Mouse (Mus musculus) embryonic facial prominence, embryonic 15.5 days (tissue): Measurements from ENCODE around the gene Doc2a. TPM values are rescaled to one million over a fixed set of nuclear protein-coding genes. Genes with fewer than 3 reads are reported as not detected.

Experiments used
- ATAC-seq: fragments of 200-750 bp; cut with Nextera tagmentation; 2 replicates; pipeline ENCODE4 v1.8.0; 2017; ENCODE audit warnings: low read depth, moderate TSS enrichment; ENCODE audit not compliant: insufficient number of reproducible peaks, low FRiP score, low TSS enrichment
- H3K27ac ChIP-seq: fragments of 300-500 bp; sonication (generic); replicated peaks from 2 replicates; pipeline ENCODE4 v1.5.1; 2015; ENCODE audit warnings: mild to moderate bottlenecking, inconsistent platforms
- H3K27me3 ChIP-seq: fragments of 300-500 bp; sonication (generic); 2 replicates; pipeline ENCODE4 v1.6.1; 2015; ENCODE audit warnings: inconsistent platforms
- H3K36me3 ChIP-seq: fragments of 300-500 bp; sonication (generic); 2 replicates; pipeline ENCODE4 v1.6.1; 2015; ENCODE audit warnings: mild to moderate bottlenecking, inconsistent platforms
- H3K4me1 ChIP-seq: fragments of 300-500 bp; sonication (generic); 2 replicates; pipeline ENCODE4 v1.6.1; 2015; ENCODE audit warnings: inconsistent platforms
- H3K4me2 ChIP-seq: fragments of 300-500 bp; sonication (generic); replicated peaks from 2 replicates; pipeline ENCODE4 v1.6.1; 2015; ENCODE audit warnings: mild to moderate bottlenecking, inconsistent platforms
- H3K4me3 ChIP-seq: fragments of 300-500 bp; sonication (generic); replicated peaks from 2 replicates; pipeline ENCODE4 v1.5.1; 2015; ENCODE audit warnings: mild to moderate bottlenecking, inconsistent platforms
- H3K9ac ChIP-seq: fragments of 300-500 bp; sonication (generic); 2 replicates; pipeline ENCODE4 v1.6.1; 2015; ENCODE audit warnings: inconsistent platforms
- H3K9me3 ChIP-seq: fragments of 300-500 bp; sonication (generic); replicated peaks from 2 replicates; pipeline ENCODE4 v1.6.1; 2016; ENCODE audit warnings: inconsistent platforms
- WGBS: fragments of 180-500 bp; shearing (Covaris S2); methylation state at CpG from one replicate; pipeline ENCODE4 v1.1.7; 2015; 5-methylcytosine and 5-hydroxymethylcytosine counted together
- polyA plus RNA-seq: library from polyadenylated mRNA; unstranded; fragments of >200 nt; fragmentation: Nextera tagmentation; extraction: Ambion mirVana; gene quantifications from 2 replicates; pipeline ENCODE4 v1.2.1, GENCODE M21; 2015

Gene Doc2a
- polyA plus RNA-seq, 1 experiment from 2014 or later = 1.6 TPM

- 16% methylated on average over 8 of the region's 8 CpGs for WGBS
- Histone ChIP-seq H3K27me3 (peaks cover 44% of the 10 kb centered on the region), H3K4me1 (peaks cover 13% of the 10 kb centered on the region), H3K9ac (no peak overlapping the region), H3K36me3 (no peaks in the 10 kb centered on the region), H3K9me3 (no peaks in the 10 kb centered on the region), H3K27ac (no peak overlapping the region), H3K4me3 (no peak overlapping the region), H3K4me2 (no peak overlapping the region)
- ATAC-seq = no peak
Measured at GRCm38 (mm10) chr7:126825403-126825802, 21.8 kb upstream of the Doc2a start.

GRCm38 (mm10) chr7:126825952-126826351 lies 21.3 kb upstream of the Doc2a start:
- H3K4me2 ChIP-seq = no peak overlapping the region
- no peak overlapping the region for H3K9ac ChIP-seq
- H3K36me3 ChIP-seq = no peaks in the 10 kb centered on the region
- H3K4me1 ChIP-seq = peaks cover 13% of the 10 kb centered on the region
- no peak for ATAC-seq
- peaks cover 44% of the 10 kb centered on the region for H3K27me3 ChIP-seq
- H3K27ac ChIP-seq = no peak overlapping the region
- WGBS = 72% methylated on average over 5 of the region's 5 CpGs
- H3K9me3 ChIP-seq = no peaks in the 10 kb centered on the region
- no peak overlapping the region for H3K4me3 ChIP-seq

GRCm38 (mm10) chr7:126831539-126831938 lies 15.7 kb upstream of the Doc2a start, which contains the start of gene 4930451I11Rik:
4930451I11Rik (minus strand) TSS chr7:126831639.
- Histone ChIP-seq H3K27ac (no peak within 1 kb of the TSS), H3K9ac (no peak within 1 kb of the TSS), H3K4me3 (peak within 1 kb of the TSS; percentile 24), H3K9me3 (no peaks in the 10 kb centered on the region), H3K27me3 (peaks cover 5% of the 10 kb centered on the region; the same call in 1 of the 2 replicates), H3K4me1 (peaks cover 5% of the 10 kb centered on the region; the same call in 1 of the 2 replicates), H3K36me3 (no peaks in the 10 kb centered on the region), H3K4me2 (peak within 1 kb of the TSS; percentile 40)
- WGBS = 55% methylated on average over 5 of the region's 5 CpGs
- no peak for ATAC-seq

GRCm38 (mm10) chr7:126832036-126832598 lies 15.1 kb upstream of the Doc2a start:
- Histone ChIP-seq H3K4me1 (peaks cover 5% of the 10 kb centered on the region; the same call in 1 of the 2 replicates), H3K36me3 (no peaks in the 10 kb centered on the region), H3K4me2 (peak overlapping the region; percentile 40), H3K4me3 (peak overlapping the region; percentile 24), H3K9ac (no peak overlapping the region), H3K27ac (no peak overlapping the region), H3K27me3 (peaks cover 5% of the 10 kb centered on the region; the same call in 1 of the 2 replicates), H3K9me3 (no peaks in the 10 kb centered on the region)
- WGBS = 1% methylated on average over 21 of the region's 21 CpGs
- peak; percentile 68 for ATAC-seq

GRCm38 (mm10) chr7:126833294-126833693 lies 13.9 kb upstream of the Doc2a start:
- H3K36me3 ChIP-seq = no peaks in the 10 kb centered on the region
- no peak overlapping the region for H3K9ac ChIP-seq
- H3K4me3 ChIP-seq = no peak overlapping the region
- no peak overlapping the region for H3K27ac ChIP-seq
- 93% methylated on average over 1 of the region's 1 CpGs for WGBS
- peaks cover 5% of the 10 kb centered on the region; the same call in 1 of the 2 replicates for H3K4me1 ChIP-seq
- ATAC-seq = no peak
- H3K9me3 ChIP-seq = no peaks in the 10 kb centered on the region
- peaks cover 5% of the 10 kb centered on the region; the same call in 1 of the 2 replicates for H3K27me3 ChIP-seq
- no peak overlapping the region for H3K4me2 ChIP-seq

GRCm38 (mm10) chr7:126843276-126843675 lies 3.9 kb upstream of the Doc2a start:
- no peak for ATAC-seq
- H3K4me3 ChIP-seq = no peak overlapping the region
- H3K27me3 ChIP-seq = peaks cover 14% of the 10 kb centered on the region
- no peak overlapping the region for H3K4me2 ChIP-seq
- no peaks in the 10 kb centered on the region for H3K36me3 ChIP-seq
- no peaks in the 10 kb centered on the region for H3K9me3 ChIP-seq
- H3K4me1 ChIP-seq = peaks cover 12% of the 10 kb centered on the region
- H3K9ac ChIP-seq = no peak overlapping the region
- WGBS = 78% methylated on average over 9 of the region's 9 CpGs
- no peak overlapping the region for H3K27ac ChIP-seq

- no peak overlapping the region for H3K4me2 ChIP-seq
- no peak overlapping the region for H3K27ac ChIP-seq
- WGBS = 82% methylated on average over 2 of the region's 2 CpGs
- H3K9me3 ChIP-seq = no peaks in the 10 kb centered on the region
- H3K36me3 ChIP-seq = no peaks in the 10 kb centered on the region
- peaks cover 19% of the 10 kb centered on the region for H3K4me1 ChIP-seq
- H3K9ac ChIP-seq = no peak overlapping the region
- ATAC-seq = no peak
- H3K27me3 ChIP-seq = peaks cover 31% of the 10 kb centered on the region
- H3K4me3 ChIP-seq = no peak overlapping the region
Measured at GRCm38 (mm10) chr7:126845516-126845915, 1.7 kb upstream of the Doc2a start.

GRCm38 (mm10) chr7:126847421-126848398 lies 494 bp downstream of the Doc2a start:
- no peak overlapping the region for H3K27ac ChIP-seq
- no peaks in the 10 kb centered on the region for H3K9me3 ChIP-seq
- 1% methylated on average over 62 of the region's 74 CpGs for WGBS
- peak; percentile 17; the same call in 1 of the 2 replicates for ATAC-seq
- H3K4me2 ChIP-seq = peak overlapping the region; percentile 97
- H3K36me3 ChIP-seq = peaks cover 11% of the 10 kb centered on the region; the same call in 1 of the 2 replicates
- peaks cover 24% of the 10 kb centered on the region for H3K4me1 ChIP-seq
- H3K9ac ChIP-seq = peak overlapping the region; percentile 34
- H3K4me3 ChIP-seq = peak overlapping the region; percentile 51
- H3K27me3 ChIP-seq = peaks cover 31% of the 10 kb centered on the region

GRCm38 (mm10) chr7:126848794-126849193 lies 1.6 kb downstream of the Doc2a start:
- Histone ChIP-seq H3K4me3 (0 out of 2 replicates have a peak overlapping the region, but pooled peaks have one; percentile 51), H3K9me3 (no peaks in the 10 kb centered on the region), H3K4me2 (peak overlapping the region; percentile 97), H3K27me3 (peaks cover 27% of the 10 kb centered on the region), H3K36me3 (peaks cover 22% of the 10 kb centered on the region), H3K4me1 (peaks cover 24% of the 10 kb centered on the region), H3K27ac (no peak overlapping the region), H3K9ac (no peak overlapping the region)
- ATAC-seq = no peak
- 18% methylated on average over 10 of the region's 10 CpGs for WGBS

GRCm38 (mm10) chr7:126850161-126850560 lies 2.9 kb downstream of the Doc2a start:
- Histone ChIP-seq H3K27me3 (peaks cover 27% of the 10 kb centered on the region), H3K4me2 (no peak overlapping the region), H3K9me3 (no peaks in the 10 kb centered on the region), H3K4me1 (peaks cover 24% of the 10 kb centered on the region), H3K27ac (no peak overlapping the region), H3K36me3 (peaks cover 36% of the 10 kb centered on the region), H3K4me3 (no peak overlapping the region), H3K9ac (no peak overlapping the region)
- WGBS = 87% methylated on average over 6 of the region's 6 CpGs
- no peak for ATAC-seq

GRCm38 (mm10) chr7:126851192-126851591 lies 4.0 kb downstream of the Doc2a start:
- Histone ChIP-seq H3K36me3 (peaks cover 46% of the 10 kb centered on the region), H3K4me1 (peaks cover 24% of the 10 kb centered on the region), H3K27me3 (peaks cover 27% of the 10 kb centered on the region), H3K9ac (no peak overlapping the region), H3K4me2 (no peak overlapping the region), H3K27ac (no peak overlapping the region), H3K9me3 (no peaks in the 10 kb centered on the region), H3K4me3 (no peak overlapping the region)
- 28% methylated on average over 12 of the region's 12 CpGs for WGBS
- no peak for ATAC-seq
